Mouse (Mus musculus) right cerebral cortex, adult 2 months (tissue): ENCODE measurements around the gene Ewsr1.
"Not testable (repeated sequence)": the region's sequence is repeated elsewhere in the genome, so short reads cannot be mapped to it uniquely, and the experiment has no call there.

Experiments used
- DNase-seq, 2 experiments: peaks; one replicate each; pipeline ENCODE4 v3.0.0; 2021 to 2022; ENCODE audit warnings: low spot score in 2 of 2

Gene Ewsr1

GRCm38 (mm10) chr11:5098035-5098735 is 881 bp downstream of the Ewsr1 start:
- peak; percentile 65 to 69 for DNase-seq

GRCm38 (mm10) chr11:5096480-5097020 is 2.5 kb downstream of the Ewsr1 start:
- no peak for DNase-seq

GRCm38 (mm10) chr11:5095877-5096276 is 3.2 kb downstream of the Ewsr1 start:
- no peak for DNase-seq

- no peak for DNase-seq
Observed at GRCm38 (mm10) chr11:5091706-5092105, 7.4 kb downstream of the Ewsr1 start.

- no peak for DNase-seq
Observed at GRCm38 (mm10) chr11:5089147-5089546, 9.9 kb downstream of the Ewsr1 start.

- not testable (repeated sequence) for DNase-seq
Observed at GRCm38 (mm10) chr11:5076843-5077242, 22.2 kb downstream of the Ewsr1 start.

- DNase-seq: no peak
Observed at GRCm38 (mm10) chr11:5075760-5076159, 23.3 kb downstream of the Ewsr1 start.

GRCm38 (mm10) chr11:5074882-5075281 is 24.2 kb downstream of the Ewsr1 start:
- DNase-seq: no peak

GRCm38 (mm10) chr11:5068126-5068971 is 30.7 kb downstream of the Ewsr1 start:
- DNase-seq: no peak

- DNase-seq: no peak
Observed at GRCm38 (mm10) chr11:5067063-5067462, 32.0 kb downstream of the Ewsr1 start.

GRCm38 (mm10) chr11:5065056-5065821 is 33.8 kb downstream of the Ewsr1 start, which contains the start of gene Gas2l1:
Gene Gas2l1 (minus strand): TSS chr11:5065327.
- peak; percentile 86 to 87 for DNase-seq

GRCm38 (mm10) chr11:5064282-5065055 is 34.6 kb downstream of the Ewsr1 start:
- peak; percentile 40 to 42 for DNase-seq

GRCm38 (mm10) chr11:5063561-5064281 is 35.3 kb downstream of the Ewsr1 start:
- no peak for DNase-seq

GRCm38 (mm10) chr11:5062860-5063505 is 36.1 kb downstream of the Ewsr1 start:
- peak in 1 of 2 experiments; percentile 38 for DNase-seq

- DNase-seq: no peak
Observed at GRCm38 (mm10) chr11:5062326-5062725, 36.7 kb downstream of the Ewsr1 start.

GRCm38 (mm10) chr11:5061413-5062139 is 37.5 kb downstream of the Ewsr1 start:
- DNase-seq: peak; percentile 96 to 98

GRCm38 (mm10) chr11:5060756-5061412 is 38.2 kb downstream of the Ewsr1 start:
- no peak for DNase-seq

- DNase-seq: peak; percentile 66 to 72
Observed at GRCm38 (mm10) chr11:5059704-5060156, 39.3 kb downstream of the Ewsr1 start.
